Mouse (Mus musculus) intestine, embryonic 14.5 days (tissue): ENCODE data around the gene Apex1. TPM values are rescaled to one million over a fixed set of nuclear protein-coding genes. Genes with fewer than 3 reads are reported as not detected.
A peak's percentile ranks its signal among the peaks of the same experiment; 100 is the strongest.
"Not testable (repeated sequence)": the region's sequence is repeated elsewhere in the genome, so short reads cannot be mapped to it uniquely, and the experiment has no call there.

Source experiments
- ATAC-seq: fragments of 200-750 bp; cut with Nextera tagmentation; replicated peaks from 2 replicates; pipeline ENCODE4 v1.8.0; 2017; ENCODE audit warnings: low read depth, moderate number of reproducible peaks, moderate TSS enrichment, moderate library complexity; ENCODE audit not compliant: low FRiP score, low TSS enrichment
- DNase-seq: peaks from one replicate; pipeline ENCODE4 v3.0.0-alpha.2; 2018; ENCODE audit warnings: low spot score
- H3K27ac ChIP-seq: fragments of 300-500 bp; sonication (generic); 2 replicates; pipeline ENCODE4 v1.5.1; 2014; ENCODE audit warnings: low read depth, mild to moderate bottlenecking, control low read depth
- H3K27me3 ChIP-seq: fragments of 300-500 bp; sonication (generic); replicated peaks from 2 replicates; pipeline ENCODE4 v1.6.1; 2014; ENCODE audit warnings: low read length, control low read depth; ENCODE audit not compliant: control insufficient read depth, insufficient read depth
- H3K36me3 ChIP-seq: fragments of 300-500 bp; sonication (generic); 2 replicates; pipeline ENCODE4 v1.6.1; 2014; ENCODE audit warnings: low read length, control low read depth; ENCODE audit not compliant: control insufficient read depth, insufficient read depth
- H3K4me1 ChIP-seq: fragments of 300-500 bp; sonication (generic); replicated peaks from 2 replicates; pipeline ENCODE4 v1.6.1; 2014; ENCODE audit warnings: low read length, control low read depth, mixed read lengths; ENCODE audit not compliant: control insufficient read depth, insufficient read depth
- H3K4me2 ChIP-seq: fragments of 300-500 bp; sonication (generic); 2 replicates; pipeline ENCODE4 v1.6.1; 2014; ENCODE audit warnings: low read length
- H3K4me3 ChIP-seq: fragments of 300-500 bp; sonication (generic); 2 replicates; pipeline ENCODE4 v1.5.1; 2014; ENCODE audit warnings: low read depth, low read length, control low read depth, mixed read lengths
- H3K9ac ChIP-seq: fragments of 300-500 bp; sonication (generic); 2 replicates; pipeline ENCODE4 v1.6.1; 2014; ENCODE audit warnings: mild to moderate bottlenecking, low read length
- H3K9me3 ChIP-seq: fragments of 300-500 bp; sonication (generic); 2 replicates; pipeline ENCODE4 v1.6.1; 2016; ENCODE audit warnings: low read length, control low read depth; ENCODE audit not compliant: control insufficient read depth
- WGBS: fragments of 180-500 bp; shearing (Covaris S2); extraction: QIAGEN DNeasy Blood & Tissue Kit; methylation state at CpG from one replicate; pipeline ENCODE4 v1.1.7; 2014; 5-methylcytosine and 5-hydroxymethylcytosine counted together
- polyA plus RNA-seq: library from polyadenylated mRNA; unstranded; fragments of >200 nt; fragmentation: Nextera tagmentation; extraction: Ambion mirVana; gene quantifications from 2 replicates; pipeline ENCODE4 v1.2.1, GENCODE M21; 2014

Apex1 gene
- polyA plus RNA-seq, 1 experiment from 2014 or later = 291 TPM

DNA sequence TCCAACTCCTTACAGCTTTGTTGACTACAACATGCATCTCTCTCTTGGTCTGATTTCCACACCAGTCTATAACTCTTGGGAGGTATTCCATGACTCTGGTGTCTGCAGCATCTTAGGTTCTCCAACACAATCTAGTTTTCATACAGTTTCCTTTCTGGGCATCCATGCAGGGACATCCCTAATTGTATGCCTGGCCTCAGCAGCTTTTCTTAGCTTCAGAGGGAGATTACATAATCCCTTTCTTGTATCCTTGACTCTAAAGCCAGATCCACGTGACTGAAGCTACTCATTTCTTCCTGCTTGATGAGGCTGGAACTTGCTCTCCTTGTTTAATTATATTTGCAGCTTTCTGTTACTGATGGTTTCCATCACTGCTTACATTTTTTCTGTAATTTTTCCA is 11.9 kb downstream of the Apex1 start:
- no peak for DNase-seq
- Histone ChIP-seq H3K9ac (no peak overlapping the region), H3K9me3 (no peaks in the 10 kb centered on the region), H3K27me3 (no peaks in the 10 kb centered on the region), H3K4me1 (no peaks in the 10 kb centered on the region; the same call in 1 of the 2 replicates), H3K4me3 (no peak overlapping the region), H3K4me2 (no peak overlapping the region), H3K36me3 (no peaks in the 10 kb centered on the region), H3K27ac (no peak overlapping the region)
- 62% methylated on average over 1 of the region's 1 CpGs for WGBS
- no peak for ATAC-seq

GRCm38 (mm10) chr14:50938119-50938908 is 13.5 kb downstream of the Apex1 start:
- H3K4me1 ChIP-seq = no peaks in the 10 kb centered on the region
- no peak overlapping the region for H3K4me3 ChIP-seq
- no peak for ATAC-seq
- H3K27ac ChIP-seq = no peak overlapping the region
- DNase-seq = no peak
- H3K9ac ChIP-seq = no peak overlapping the region
- no peak overlapping the region for H3K4me2 ChIP-seq
- H3K27me3 ChIP-seq = no peaks in the 10 kb centered on the region
- WGBS = 93% methylated on average over 3 of the region's 3 CpGs
- H3K36me3 ChIP-seq = no peaks in the 10 kb centered on the region
- H3K9me3 ChIP-seq = no peaks in the 10 kb centered on the region

GRCm38 (mm10) chr14:50938940-50939339 is 14.2 kb downstream of the Apex1 start:
- Histone ChIP-seq H3K9ac (no peak overlapping the region), H3K36me3 (no peaks in the 10 kb centered on the region), H3K27me3 (no peaks in the 10 kb centered on the region), H3K4me1 (no peaks in the 10 kb centered on the region; the same call in 1 of the 2 replicates), H3K4me2 (no peak overlapping the region), H3K27ac (no peak overlapping the region), H3K9me3 (no peaks in the 10 kb centered on the region), H3K4me3 (no peak overlapping the region)
- DNase-seq (no peak), ATAC-seq (no peak)
- WGBS = 36% methylated on average over 2 of the region's 2 CpGs

DNA sequence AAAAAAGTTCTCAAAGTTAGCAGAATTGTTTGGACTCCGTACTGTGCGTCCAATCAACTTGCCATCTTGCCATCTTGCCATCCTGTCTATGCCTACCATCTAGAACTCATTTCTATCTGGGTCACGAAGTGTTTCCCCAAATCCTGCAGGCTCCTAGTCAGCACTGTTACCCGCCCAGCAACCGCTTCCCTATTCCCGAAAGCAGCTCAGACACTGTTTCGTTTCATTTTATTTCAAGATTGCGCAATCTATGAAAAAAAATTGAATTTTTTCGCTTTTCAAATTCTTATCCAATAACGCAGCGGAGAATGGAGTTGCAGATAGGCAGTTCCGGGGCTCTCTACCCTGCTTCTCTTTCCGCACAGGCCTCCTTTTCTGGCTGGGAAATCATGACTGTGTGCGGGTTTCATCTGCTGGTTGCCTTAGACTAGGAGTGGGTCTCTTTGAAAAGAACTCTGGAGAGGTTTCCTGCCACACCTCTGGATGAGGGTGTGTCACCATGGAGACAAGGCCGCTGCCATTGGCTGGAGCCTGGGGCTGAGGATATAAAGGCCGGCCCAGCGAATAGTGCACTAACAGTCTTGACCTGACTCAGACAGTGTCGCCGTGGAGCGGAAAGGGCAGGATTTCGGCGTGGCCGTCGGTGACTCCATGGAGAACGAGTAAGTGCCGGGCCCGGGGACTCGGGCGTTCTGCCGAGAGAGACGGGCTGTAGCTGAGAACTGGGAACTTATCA is 19.3 kb downstream of the Apex1 start, which contains the start of gene Gm49342:
Gm49342 (plus strand) TSS at position 586 of the 736 bp plus-strand sequence.
- Histone ChIP-seq H3K4me2 (peak within 1 kb of the TSS; percentile 60), H3K4me3 (peak within 1 kb of the TSS; percentile 56), H3K36me3 (0 out of 2 replicates have a peak, but pooled peaks cover 4% of the 10 kb centered on the region), H3K27me3 (no peaks in the 10 kb centered on the region), H3K27ac (peak within 1 kb of the TSS; percentile 78), H3K9me3 (no peaks in the 10 kb centered on the region), H3K4me1 (no peaks in the 10 kb centered on the region; the same call in 1 of the 2 replicates), H3K9ac (peak within 1 kb of the TSS; percentile 58)
- ATAC-seq (peak; percentile 99), DNase-seq (peak; percentile 98)
- WGBS = 15% methylated on average over 31 of the region's 31 CpGs

DNA sequence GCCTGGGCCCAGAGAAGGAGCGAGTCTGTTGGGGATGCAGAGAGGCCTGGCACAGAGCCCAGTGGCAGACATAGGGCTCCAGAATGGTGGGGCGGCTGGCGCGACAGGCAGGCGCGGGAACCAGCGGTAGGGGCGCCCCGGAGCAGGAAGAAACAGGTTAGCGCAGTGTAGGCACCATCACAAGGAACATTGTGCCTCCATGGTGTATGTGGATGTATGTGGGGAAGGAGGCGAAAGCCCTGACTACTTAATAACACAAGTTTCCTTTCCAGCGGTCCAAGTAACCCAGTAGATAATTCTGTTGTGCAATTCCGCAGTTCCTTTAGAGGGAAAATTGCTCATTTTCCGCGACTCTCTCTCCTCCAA is 19.9 kb downstream of the Apex1 start:
- DNase-seq, H3K4me1 ChIP-seq, H3K36me3 ChIP-seq, H3K27me3 ChIP-seq, H3K9me3 ChIP-seq: not testable (repeated sequence)
- Histone ChIP-seq H3K4me3 (peak overlapping the region; percentile 56), H3K27ac (peak overlapping the region; percentile 78), H3K4me2 (peak overlapping the region; percentile 60), H3K9ac (peak overlapping the region; percentile 58)
- peak; percentile 94 for ATAC-seq
- 0% methylated on average over 14 of the region's 15 CpGs for WGBS

DNA sequence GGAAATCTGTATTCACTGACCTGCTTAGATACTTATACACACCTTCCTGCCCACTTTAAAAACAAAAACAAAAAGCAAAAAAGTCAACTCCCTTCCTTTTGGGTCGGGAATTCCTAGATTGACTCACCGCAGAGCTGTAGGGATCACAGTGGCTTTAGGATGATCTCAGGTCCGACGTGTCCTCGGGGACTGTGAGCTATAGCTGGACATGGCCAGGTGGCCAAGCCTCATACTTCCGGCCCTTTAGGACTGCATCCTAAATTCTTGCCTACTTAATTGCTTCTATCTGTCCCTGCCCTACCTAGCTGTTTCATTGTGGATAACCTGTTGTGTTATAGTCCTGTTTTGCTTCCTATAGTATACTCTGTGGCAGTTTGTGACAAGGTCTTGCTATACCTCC is 20.3 kb downstream of the Apex1 start:
- Histone ChIP-seq H3K4me3 (peak overlapping the region; percentile 56), H3K4me2 (peak overlapping the region; percentile 60), H3K27ac (peak overlapping the region; percentile 78; the same call in 1 of the 2 replicates), H3K9ac (peak overlapping the region; percentile 58)
- not testable (repeated sequence) for H3K4me1 ChIP-seq, H3K36me3 ChIP-seq, H3K9me3 ChIP-seq, ATAC-seq, DNase-seq, H3K27me3 ChIP-seq
- 4% methylated on average over 6 of the region's 6 CpGs for WGBS

DNA sequence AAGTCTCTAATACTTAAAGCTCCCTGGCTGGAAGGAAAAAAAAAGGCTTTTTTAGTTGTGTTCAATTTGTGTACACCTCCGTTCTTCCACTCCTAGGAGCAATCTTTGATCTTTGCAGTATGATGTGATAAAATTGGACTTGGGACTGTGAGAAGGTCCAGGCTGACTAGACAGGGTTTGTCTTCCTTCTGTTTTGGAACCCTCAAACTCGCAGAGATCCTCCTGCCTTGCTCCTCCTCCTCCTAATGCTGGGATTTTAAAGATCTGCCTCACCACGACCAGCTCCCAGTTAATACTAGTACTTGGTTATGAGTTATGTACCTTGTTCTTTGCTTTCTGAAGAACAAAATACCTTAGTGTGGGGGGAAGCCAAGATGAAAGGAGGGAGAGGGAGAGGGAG is 20.8 kb downstream of the Apex1 start:
- Histone ChIP-seq H3K4me3 (peak overlapping the region; percentile 56), H3K4me2 (peak overlapping the region; percentile 60)
- H3K27ac ChIP-seq, H3K9ac ChIP-seq, DNase-seq, H3K4me1 ChIP-seq, ATAC-seq, H3K9me3 ChIP-seq, H3K27me3 ChIP-seq, H3K36me3 ChIP-seq: not testable (repeated sequence)
- 27% methylated on average over 3 of the region's 3 CpGs for WGBS

DNA sequence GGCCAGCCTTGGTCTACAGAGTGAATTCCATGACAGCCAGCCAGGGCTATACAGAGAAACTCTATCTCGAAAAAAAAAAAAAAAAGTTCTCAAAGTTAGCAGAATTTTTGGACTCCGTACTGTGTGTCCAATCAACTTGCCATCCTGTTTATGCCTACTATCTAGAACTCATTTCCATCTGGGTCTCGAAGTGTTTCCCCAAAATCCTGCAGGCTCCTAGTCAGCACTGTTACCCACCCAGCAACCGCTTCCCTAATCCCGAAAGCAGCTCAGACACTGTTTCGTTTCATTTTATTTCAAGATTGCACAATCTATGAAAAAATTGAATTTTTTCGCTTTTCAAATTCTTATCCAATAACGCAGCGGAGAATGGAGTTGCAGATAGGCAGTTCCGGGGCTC is 30.7 kb downstream of the Apex1 start:
- WGBS = 86% methylated on average over 10 of the region's 10 CpGs
- H3K9ac ChIP-seq = no peak overlapping the region
- no peak for DNase-seq
- no peak for ATAC-seq
- H3K4me1 ChIP-seq = no peaks in the 10 kb centered on the region
- no peak overlapping the region for H3K27ac ChIP-seq
- H3K4me3 ChIP-seq = no peak overlapping the region
- H3K27me3 ChIP-seq = no peaks in the 10 kb centered on the region
- no peak overlapping the region for H3K4me2 ChIP-seq
- H3K9me3 ChIP-seq = no peaks in the 10 kb centered on the region
- peaks cover 8% of the 10 kb centered on the region; the same call in 1 of the 2 replicates for H3K36me3 ChIP-seq
